Mouse (Mus musculus) heart, embryonic 11.5 days (tissue): Measurements from ENCODE around the gene Tie1. TPM values are rescaled to one million over a fixed set of nuclear protein-coding genes. Genes with fewer than 3 reads are reported as not detected.

Experiments used
- ATAC-seq: fragments of 200-750 bp; cut with Nextera tagmentation; replicated peaks from 2 replicates; pipeline ENCODE4 v1.8.0; 2017; ENCODE audit warnings: moderate library complexity; ENCODE audit not compliant: insufficient number of reproducible peaks, low FRiP score, low TSS enrichment
- H3K27ac ChIP-seq: fragments of 300-500 bp; sonication (generic); 2 replicates; pipeline ENCODE4 v1.5.1; 2014; ENCODE audit warnings: mild to moderate bottlenecking, low read depth, low read length
- H3K27me3 ChIP-seq: fragments of 300-500 bp; sonication (generic); 2 replicates; pipeline ENCODE4 v1.6.1; 2014; ENCODE audit warnings: mild to moderate bottlenecking, low read length, mixed read lengths; ENCODE audit not compliant: control insufficient read depth, insufficient read depth
- H3K36me3 ChIP-seq: fragments of 300-500 bp; sonication (generic); 2 replicates; pipeline ENCODE4 v1.6.1; 2014; ENCODE audit warnings: mild to moderate bottlenecking, low read length, moderate library complexity, mixed read lengths; ENCODE audit not compliant: control insufficient read depth, insufficient read depth
- H3K4me1 ChIP-seq: fragments of 300-500 bp; sonication (generic); 2 replicates; pipeline ENCODE4 v1.6.1; 2014; ENCODE audit warnings: low read length; ENCODE audit not compliant: control insufficient read depth, insufficient read depth
- H3K4me2 ChIP-seq: fragments of 300-500 bp; sonication (generic); 2 replicates; pipeline ENCODE4 v1.6.1; 2014; ENCODE audit warnings: mild to moderate bottlenecking, moderate library complexity
- H3K4me3 ChIP-seq: fragments of 300-500 bp; sonication (generic); 2 replicates; pipeline ENCODE4 v1.5.1; 2014; ENCODE audit warnings: low read depth, low read length
- H3K9ac ChIP-seq: fragments of 300-500 bp; sonication (generic); 2 replicates; pipeline ENCODE4 v1.6.1; 2014; ENCODE audit warnings: mild to moderate bottlenecking, low read depth, low read length, moderate library complexity
- H3K9me3 ChIP-seq: fragments of 300-500 bp; sonication (generic); replicated peaks from 2 replicates; pipeline ENCODE4 v1.6.1; 2016; ENCODE audit warnings: low read length; ENCODE audit not compliant: control insufficient read depth
- WGBS: fragments of 180-500 bp; shearing (Covaris S2); extraction: QIAGEN DNeasy Blood & Tissue Kit; methylation state at CpG from one replicate; pipeline ENCODE4 v1.1.7; 2014; ENCODE audit not compliant: insufficient replicate concordance; 5-methylcytosine and 5-hydroxymethylcytosine counted together
- polyA plus RNA-seq: library from polyadenylated mRNA; unstranded; fragments of >200 nt; fragmentation: Nextera tagmentation; extraction: Ambion mirVana; gene quantifications from 2 replicates; pipeline ENCODE4 v1.2.1, GENCODE M21; 2014

Gene Tie1
- 34.6 and 40.9 TPM in 2 replicates for polyA plus RNA-seq

DNA sequence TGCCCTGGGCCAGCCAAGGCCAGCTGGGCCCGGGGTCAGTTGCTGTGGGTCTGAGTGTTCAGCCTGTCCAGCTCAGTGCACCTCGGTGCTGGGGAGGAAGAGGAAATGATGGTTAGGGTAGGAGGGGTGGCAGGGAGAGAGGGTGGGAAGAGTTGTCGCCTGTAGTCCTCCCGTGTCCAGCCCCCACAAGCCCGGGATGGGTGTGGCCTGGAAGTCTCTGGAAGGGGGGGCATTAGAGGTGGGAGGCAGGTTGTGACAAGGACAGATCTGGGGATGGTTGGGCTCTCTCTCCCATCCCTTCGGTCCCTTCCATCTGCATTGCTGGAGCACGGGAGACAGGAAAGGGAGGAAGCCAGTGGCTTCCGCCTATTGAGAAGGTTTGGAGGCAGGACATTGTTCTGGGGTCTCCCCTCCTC, at the start of gene Tie1:
Tie1 (minus strand) TSS at position 345 of the 416 bp plus-strand sequence.
- Histone ChIP-seq H3K36me3 (no peaks in the 10 kb centered on the region), H3K27ac (peak within 1 kb of the TSS; percentile 38), H3K4me3 (peak within 1 kb of the TSS; percentile 37), H3K4me1 (no peaks in the 10 kb centered on the region; the same call in 1 of the 2 replicates), H3K27me3 (no peaks in the 10 kb centered on the region), H3K9ac (peak within 1 kb of the TSS; percentile 17; the same call in 1 of the 2 replicates), H3K9me3 (no peaks in the 10 kb centered on the region), H3K4me2 (peak within 1 kb of the TSS; percentile 49)
- ATAC-seq = peak; percentile 85
- WGBS = 54% methylated on average over 8 of the region's 8 CpGs

DNA sequence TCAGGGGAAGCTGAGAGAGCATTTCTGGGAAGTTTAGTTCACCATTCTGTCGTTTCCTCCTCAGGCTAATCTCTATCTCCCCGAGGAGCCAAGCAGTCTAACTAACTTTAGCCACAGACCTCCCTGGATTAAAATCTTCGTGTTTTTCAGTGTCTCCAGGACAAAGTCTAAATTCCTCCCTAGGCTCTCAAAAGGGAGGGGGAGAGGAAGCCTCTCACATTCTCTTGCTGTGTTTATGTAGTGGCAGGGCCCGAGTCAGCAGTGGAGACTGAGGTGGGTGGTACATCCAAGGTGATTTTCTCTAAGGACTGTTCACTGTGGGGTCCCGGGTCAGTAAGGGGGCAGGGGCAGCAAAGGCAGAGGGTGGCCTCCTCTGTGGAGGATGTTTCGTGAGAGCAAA, 47.9 kb upstream of the Tie1 start:
- no peak overlapping the region for H3K4me3 ChIP-seq
- no peaks in the 10 kb centered on the region for H3K9me3 ChIP-seq
- H3K27me3 ChIP-seq = peaks cover 10% of the 10 kb centered on the region
- 27% methylated on average over 6 of the region's 6 CpGs for WGBS
- H3K36me3 ChIP-seq = no peaks in the 10 kb centered on the region
- ATAC-seq = no peak
- H3K4me2 ChIP-seq = no peak overlapping the region
- peaks cover 4% of the 10 kb centered on the region for H3K4me1 ChIP-seq
- H3K27ac ChIP-seq = no peak overlapping the region
- H3K9ac ChIP-seq = no peak overlapping the region

- Histone ChIP-seq H3K36me3 (no peaks in the 10 kb centered on the region), H3K27ac (no peak overlapping the region), H3K4me3 (no peak overlapping the region), H3K4me1 (no peaks in the 10 kb centered on the region), H3K27me3 (peaks cover 2% of the 10 kb centered on the region), H3K9ac (no peak overlapping the region), H3K9me3 (no peaks in the 10 kb centered on the region), H3K4me2 (no peak overlapping the region)
- no peak for ATAC-seq
- WGBS = 81% methylated on average over 6 of the region's 6 CpGs
These were observed 45.7 kb upstream of the Tie1 start for GRCm38 (mm10) chr4:118535610-118536009.

GRCm38 (mm10) chr4:118533605-118534004, 43.7 kb upstream of the Tie1 start:
- Histone ChIP-seq H3K9me3 (no peaks in the 10 kb centered on the region), H3K4me3 (no peak overlapping the region), H3K36me3 (no peaks in the 10 kb centered on the region), H3K4me2 (no peak overlapping the region), H3K27ac (no peak overlapping the region), H3K4me1 (no peaks in the 10 kb centered on the region), H3K27me3 (no peaks in the 10 kb centered on the region; the same call in 1 of the 2 replicates), H3K9ac (no peak overlapping the region)
- WGBS = 80% methylated on average over 7 of the region's 7 CpGs
- no peak for ATAC-seq

- H3K9ac ChIP-seq = no peak overlapping the region
- no peak overlapping the region for H3K4me2 ChIP-seq
- H3K9me3 ChIP-seq = no peaks in the 10 kb centered on the region
- WGBS = 40% methylated on average over 3 of the region's 4 CpGs
- no peak overlapping the region for H3K27ac ChIP-seq
- no peak overlapping the region for H3K4me3 ChIP-seq
- no peaks in the 10 kb centered on the region for H3K4me1 ChIP-seq
- no peak for ATAC-seq
- H3K36me3 ChIP-seq = no peaks in the 10 kb centered on the region
- no peaks in the 10 kb centered on the region; the same call in 1 of the 2 replicates for H3K27me3 ChIP-seq
These were observed 43.3 kb upstream of the Tie1 start for GRCm38 (mm10) chr4:118533156-118533555.

DNA sequence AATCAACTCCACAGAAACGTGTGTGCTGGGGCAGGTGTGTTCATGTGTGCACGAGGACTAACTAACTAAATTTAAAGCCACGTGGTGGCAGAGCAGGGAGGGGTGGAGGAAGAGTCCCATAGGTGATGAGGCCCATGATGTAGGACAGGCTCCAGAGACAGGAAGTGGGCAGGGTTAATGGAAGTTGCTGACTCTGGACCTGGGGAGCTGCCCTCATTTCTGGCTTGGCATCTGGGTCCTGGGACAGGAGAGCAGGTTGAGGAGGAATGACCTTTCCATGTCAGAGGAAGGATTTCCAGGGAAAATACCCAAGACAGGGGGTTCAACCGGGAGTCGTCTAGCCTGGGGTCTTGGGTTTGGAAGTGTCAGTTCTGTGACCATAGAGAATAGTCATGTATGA, 42.8 kb upstream of the Tie1 start:
- no peaks in the 10 kb centered on the region for H3K9me3 ChIP-seq
- H3K9ac ChIP-seq = no peak overlapping the region
- H3K27me3 ChIP-seq = no peaks in the 10 kb centered on the region; the same call in 1 of the 2 replicates
- H3K4me2 ChIP-seq = no peak overlapping the region
- ATAC-seq = no peak
- WGBS = 66% methylated on average over 5 of the region's 5 CpGs
- no peaks in the 10 kb centered on the region for H3K36me3 ChIP-seq
- H3K4me3 ChIP-seq = no peak overlapping the region
- no peaks in the 10 kb centered on the region for H3K4me1 ChIP-seq
- H3K27ac ChIP-seq = no peak overlapping the region

- Histone ChIP-seq H3K4me3 (no peak overlapping the region), H3K4me2 (no peak overlapping the region), H3K9ac (no peak overlapping the region), H3K9me3 (no peaks in the 10 kb centered on the region), H3K4me1 (no peaks in the 10 kb centered on the region), H3K27me3 (peaks cover 4% of the 10 kb centered on the region; the same call in 1 of the 2 replicates), H3K27ac (no peak overlapping the region), H3K36me3 (no peaks in the 10 kb centered on the region)
- 83% methylated on average over 6 of the region's 6 CpGs for WGBS
- ATAC-seq = no peak
These were observed 37.9 kb upstream of the Tie1 start for GRCm38 (mm10) chr4:118527720-118528119.

GRCm38 (mm10) chr4:118527335-118527681, 37.4 kb upstream of the Tie1 start:
- H3K4me1 ChIP-seq = no peaks in the 10 kb centered on the region
- ATAC-seq = no peak
- no peaks in the 10 kb centered on the region for H3K9me3 ChIP-seq
- no peaks in the 10 kb centered on the region for H3K36me3 ChIP-seq
- no peak overlapping the region for H3K27ac ChIP-seq
- no peak overlapping the region for H3K4me3 ChIP-seq
- H3K9ac ChIP-seq = no peak overlapping the region
- no peak overlapping the region for H3K4me2 ChIP-seq
- peaks cover 4% of the 10 kb centered on the region; the same call in 1 of the 2 replicates for H3K27me3 ChIP-seq
- WGBS = 51% methylated on average over 5 of the region's 5 CpGs
